Mouse (Mus musculus) liver, adult 2 months (tissue): ENCODE data around the gene Prss48. TPM values are rescaled to one million over a fixed set of nuclear protein-coding genes. Genes with fewer than 3 reads are reported as not detected.
A peak's percentile ranks its signal among the peaks of the same experiment; 100 is the strongest.

Experiments
- DNase-seq: peaks from one replicate; pipeline ENCODE4 v3.0.0-alpha.2; 2011; ENCODE audit warnings: low read depth, low spot score; ENCODE audit errors: extremely low read depth
- H3K27ac ChIP-seq: fragments of 200-500 bp; replicated peaks from 2 replicates; pipeline ENCODE4 v1.5.1; 2012; ENCODE audit warnings: low read depth, mild to moderate bottlenecking, control low read depth, inconsistent platforms, low read length; ENCODE audit not compliant: insufficient read depth
- H3K27me3 ChIP-seq: fragments of 200-500 bp; 2 replicates; pipeline ENCODE4 v1.6.1; 2012; ENCODE audit warnings: mild to moderate bottlenecking, moderate library complexity, low read length, inconsistent platforms; ENCODE audit not compliant: control insufficient read depth, insufficient read depth
- H3K36me3 ChIP-seq: fragments of 200-500 bp; 2 replicates; pipeline ENCODE4 v1.6.1; 2012; ENCODE audit warnings: low read length, inconsistent platforms; ENCODE audit not compliant: control insufficient read depth, insufficient read depth
- H3K4me1 ChIP-seq: fragments of 200-500 bp; 2 replicates; pipeline ENCODE4 v1.6.1; 2011; ENCODE audit warnings: low read length; ENCODE audit not compliant: control insufficient read depth, insufficient read depth
- H3K4me3 ChIP-seq: fragments of 200-500 bp; 2 replicates; pipeline ENCODE4 v1.5.1; 2011; ENCODE audit warnings: low read depth, mild to moderate bottlenecking, control low read depth, low read length, moderate library complexity; ENCODE audit not compliant: insufficient read depth
- H3K79me2 ChIP-seq: fragments of 200-500 bp; 2 replicates; pipeline ENCODE4 v1.6.1; 2012; ENCODE audit warnings: inconsistent platforms, mild to moderate bottlenecking, low read length, moderate library complexity; ENCODE audit not compliant: control insufficient read depth, insufficient read depth
- H3K9ac ChIP-seq: fragments of 200-500 bp; 2 replicates; pipeline ENCODE4 v1.6.1; 2012; ENCODE audit warnings: low read depth, mild to moderate bottlenecking, control low read depth, inconsistent platforms, low read length
- CTCF ChIP-seq: fragments of 200-500 bp; IDR thresholded peaks from 2 replicates; pipeline ENCODE4 v1.5.1; 2011; ENCODE audit warnings: low read depth, low read length, control low read depth
- POLR2A ChIP-seq: fragments of 200-500 bp; IDR thresholded peaks from 2 replicates; pipeline ENCODE4 v1.6.1; 2011; ENCODE audit warnings: low read length, control low read depth; ENCODE audit not compliant: insufficient read depth; ENCODE audit errors: extremely low read depth
- WGBS: fragments of 180-500 bp; shearing (Covaris S2); methylation state at CpG from one replicate; pipeline ENCODE4 v1.1.7; 2018; 5-methylcytosine and 5-hydroxymethylcytosine counted together
- polyA plus RNA-seq: library from polyadenylated mRNA; depleted of rRNA; stranded (reverse); fragments of >200 nt; gene quantifications from 2 replicates; pipeline ENCODE4 v1.2.3, GENCODE M21; 2012; rRNA removed
- total RNA-seq: library from RNA; depleted of rRNA; stranded (reverse); fragments of >200 nt; gene quantifications from 2 replicates; pipeline ENCODE4 v1.2.3, GENCODE M21; 2014; rRNA removed

Gene Prss48
- not detected in 2 replicates for total RNA-seq
- polyA plus RNA-seq = not detected in 2 replicates

DNA sequence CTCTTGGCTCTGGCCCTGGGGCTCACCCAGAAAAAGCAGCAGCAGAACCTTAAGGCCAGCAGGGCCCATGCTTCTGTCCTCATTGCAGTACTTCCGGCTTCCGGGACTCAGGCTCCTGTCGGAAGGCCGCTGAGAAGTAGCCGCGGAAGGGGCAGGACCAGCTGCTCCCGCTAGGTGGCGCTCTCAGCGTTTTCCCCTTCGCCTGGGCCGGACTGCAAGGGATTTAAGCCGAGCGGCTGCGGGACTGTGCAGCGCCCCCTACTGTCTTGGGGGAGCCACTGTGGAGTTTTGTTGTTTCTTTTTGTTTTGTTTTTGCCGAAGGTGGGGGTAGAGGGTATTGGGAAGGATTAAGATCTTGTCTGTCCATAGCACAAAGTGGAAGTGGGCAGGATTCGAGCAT, at the start of gene Prss48:
Gene Prss48 (minus strand): TSS at position 69 of the 400 bp plus-strand sequence.
- H3K36me3 ChIP-seq = peaks cover 3% of the 10 kb centered on the region; the same call in 1 of the 2 replicates
- H3K9ac ChIP-seq = no peak within 1 kb of the TSS
- no peak for DNase-seq
- no peak within 1 kb of the TSS for H3K27ac ChIP-seq
- 81% methylated on average over 17 of the region's 17 CpGs for WGBS
- H3K4me1 ChIP-seq = peaks cover 4% of the 10 kb centered on the region; the same call in 1 of the 2 replicates
- peaks cover 34% of the 10 kb centered on the region for H3K79me2 ChIP-seq
- TF ChIP-seq CTCF = peak; percentile 53
- TF ChIP-seq POLR2A = no peak
- H3K27me3 ChIP-seq = no peaks in the 10 kb centered on the region
- no peak within 1 kb of the TSS for H3K4me3 ChIP-seq

DNA sequence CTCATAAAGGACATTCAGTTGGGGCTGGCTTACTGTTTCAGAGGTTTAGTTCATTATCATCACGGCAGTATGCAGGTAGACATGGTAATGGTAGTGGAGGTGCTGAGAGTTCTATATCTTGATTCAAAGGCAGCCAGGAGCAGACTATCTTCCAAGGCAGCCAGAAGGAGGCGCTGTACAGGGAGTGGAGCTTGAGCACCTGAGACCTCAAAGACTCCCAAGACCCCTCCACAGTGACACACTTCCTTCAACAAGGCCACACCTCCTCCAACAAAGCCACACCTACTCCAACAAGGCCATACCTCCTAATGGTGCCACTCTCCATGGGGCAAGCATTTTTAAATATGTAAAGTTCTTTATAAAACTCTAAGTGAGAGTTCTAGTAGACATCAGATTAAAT, 46.8 kb upstream of the Prss48 start:
- DNase-seq = no peak
- Histone ChIP-seq H3K9ac (no peak overlapping the region), H3K4me3 (no peak overlapping the region), H3K4me1 (no peaks in the 10 kb centered on the region), H3K27ac (no peak overlapping the region), H3K36me3 (peaks cover 16% of the 10 kb centered on the region), H3K79me2 (peaks cover 6% of the 10 kb centered on the region), H3K27me3 (no peaks in the 10 kb centered on the region)
- TF ChIP-seq POLR2A (no peak), CTCF (no peak)
- WGBS = 83% methylated on average over 2 of the region's 2 CpGs

- Histone ChIP-seq H3K9ac (no peak overlapping the region), H3K27me3 (no peaks in the 10 kb centered on the region), H3K4me1 (no peaks in the 10 kb centered on the region), H3K4me3 (no peak overlapping the region), H3K27ac (no peak overlapping the region), H3K36me3 (peaks cover 14% of the 10 kb centered on the region), H3K79me2 (peaks cover 6% of the 10 kb centered on the region)
- WGBS = 97% methylated on average over 9 of the region's 9 CpGs
- no peak for TF ChIP-seq CTCF
- no peak for TF ChIP-seq POLR2A
- no peak for DNase-seq
Measured at GRCm38 (mm10) chr3:86047686-86048408, 45.6 kb upstream of the Prss48 start.

- peak; percentile 29 for DNase-seq
Measured at GRCm38 (mm10) chr3:86040286-86041201, 38.3 kb upstream of the Prss48 start.

DNA sequence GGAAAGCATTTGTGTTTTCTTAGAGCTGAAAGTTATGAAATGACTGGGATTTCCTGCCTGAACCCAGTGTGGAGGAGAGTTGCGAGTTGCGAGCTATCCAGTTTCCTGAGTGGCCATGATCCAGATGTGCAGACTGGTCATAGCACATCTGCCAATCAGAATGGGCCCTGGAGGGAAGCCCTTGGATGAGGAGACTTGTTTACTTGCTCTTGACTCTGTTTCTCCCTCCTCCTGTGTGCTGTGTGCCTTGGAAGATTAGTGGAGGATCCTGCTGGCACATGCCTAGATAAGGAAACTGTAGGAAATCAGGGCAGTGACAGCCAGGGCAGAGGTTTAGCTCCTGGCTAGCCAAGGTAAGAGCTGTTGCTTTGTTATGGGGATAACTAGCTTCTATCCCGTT, 36.4 kb upstream of the Prss48 start:
- H3K79me2 ChIP-seq = peaks cover 7% of the 10 kb centered on the region; the same call in 1 of the 2 replicates
- H3K9ac ChIP-seq = no peak overlapping the region
- DNase-seq = no peak
- no peak for TF ChIP-seq CTCF
- TF ChIP-seq POLR2A = no peak
- no peak overlapping the region; the same call in 1 of the 2 replicates for H3K4me3 ChIP-seq
- H3K4me1 ChIP-seq = no peaks in the 10 kb centered on the region
- H3K27me3 ChIP-seq = no peaks in the 10 kb centered on the region
- WGBS = 56% methylated on average over 3 of the region's 3 CpGs
- H3K27ac ChIP-seq = no peak overlapping the region
- H3K36me3 ChIP-seq = peaks cover 7% of the 10 kb centered on the region; the same call in 1 of the 2 replicates

More at GRCm38 (mm10) chr3:86040286-86041201, 38.3 kb upstream of the Prss48 start:
- Histone ChIP-seq H3K27ac (no peak overlapping the region), H3K4me1 (no peaks in the 10 kb centered on the region), H3K79me2 (no peaks in the 10 kb centered on the region), H3K27me3 (no peaks in the 10 kb centered on the region), H3K36me3 (peaks cover 7% of the 10 kb centered on the region; the same call in 1 of the 2 replicates), H3K4me3 (no peak overlapping the region), H3K9ac (no peak overlapping the region)
- WGBS = 82% methylated on average over 14 of the region's 14 CpGs
- no peak for TF ChIP-seq CTCF
